Mouse (Mus musculus) limb, embryonic 12.5 days (tissue): ENCODE results near the gene 4930564D02Rik. TPM values are rescaled to one million over a fixed set of nuclear protein-coding genes. Genes with fewer than 3 reads are reported as not detected.
A peak's percentile ranks its signal among the peaks of the same experiment; 100 is the strongest.

Experiments
- ATAC-seq: fragments of 200-750 bp; cut with Nextera tagmentation; 2 replicates; pipeline ENCODE4 v1.8.0; 2017; ENCODE audit warnings: low read depth, moderate TSS enrichment; ENCODE audit not compliant: insufficient number of reproducible peaks, insufficient read depth, low FRiP score, low TSS enrichment
- H3K27ac ChIP-seq: fragments of 300-500 bp; sonication (generic); 2 replicates; pipeline ENCODE4 v1.5.1; 2016; ENCODE audit warnings: mild to moderate bottlenecking, moderate library complexity
- H3K27me3 ChIP-seq: fragments of 300-500 bp; sonication (generic); 2 replicates; pipeline ENCODE4 v1.6.1; 2016; ENCODE audit warnings: mild to moderate bottlenecking, moderate library complexity
- H3K36me3 ChIP-seq: fragments of 300-500 bp; sonication (generic); 2 replicates; pipeline ENCODE4 v1.6.1; 2016; ENCODE audit warnings: mild to moderate bottlenecking, moderate library complexity
- H3K4me1 ChIP-seq: fragments of 300-500 bp; sonication (generic); replicated peaks from 2 replicates; pipeline ENCODE4 v1.6.1; 2016
- H3K4me2 ChIP-seq: fragments of 300-500 bp; sonication (generic); 2 replicates; pipeline ENCODE4 v1.6.1; 2016; ENCODE audit warnings: mild to moderate bottlenecking, moderate library complexity
- H3K4me3 ChIP-seq: fragments of 300-500 bp; sonication (generic); replicated peaks from 2 replicates; pipeline ENCODE4 v1.5.1; 2016; ENCODE audit warnings: mild to moderate bottlenecking
- H3K9ac ChIP-seq: fragments of 300-500 bp; sonication (generic); replicated peaks from 2 replicates; pipeline ENCODE4 v1.6.1; 2016; ENCODE audit warnings: mild to moderate bottlenecking, moderate library complexity
- H3K9me3 ChIP-seq: fragments of 300-500 bp; sonication (generic); 2 replicates; pipeline ENCODE4 v1.6.1; 2016; ENCODE audit warnings: mild to moderate bottlenecking, moderate library complexity
- WGBS: fragments of 180-500 bp; shearing (Covaris S2); methylation state at CpG from one replicate; pipeline ENCODE4 v1.1.7; 2016; 5-methylcytosine and 5-hydroxymethylcytosine counted together
- polyA plus RNA-seq: library from polyadenylated mRNA; unstranded; fragments of >200 nt; fragmentation: Nextera tagmentation; extraction: Ambion mirVana; gene quantifications from 2 replicates; pipeline ENCODE4 v1.2.1, GENCODE M21; 2016

Gene 4930564D02Rik
- polyA plus RNA-seq, 1 experiment from 2014 or later = not detected

GRCm38 (mm10) chr3:105087344-105087743 is 20.7 kb downstream of the 4930564D02Rik start:
- Histone ChIP-seq H3K9me3 (no peaks in the 10 kb centered on the region), H3K36me3 (no peaks in the 10 kb centered on the region), H3K4me1 (peaks cover 11% of the 10 kb centered on the region), H3K4me2 (no peak overlapping the region), H3K27ac (peak overlapping the region; percentile 59; the same call in 1 of the 2 replicates), H3K4me3 (no peak overlapping the region), H3K9ac (no peak overlapping the region), H3K27me3 (no peaks in the 10 kb centered on the region)
- 25% methylated on average over 3 of the region's 3 CpGs for WGBS
- no peak for ATAC-seq

- 79% methylated on average over 2 of the region's 2 CpGs for WGBS
- Histone ChIP-seq H3K9ac (no peak overlapping the region), H3K27me3 (no peaks in the 10 kb centered on the region), H3K4me2 (no peak overlapping the region), H3K27ac (no peak overlapping the region), H3K4me1 (peaks cover 16% of the 10 kb centered on the region), H3K36me3 (no peaks in the 10 kb centered on the region), H3K4me3 (no peak overlapping the region), H3K9me3 (no peaks in the 10 kb centered on the region)
- ATAC-seq = no peak
Observed at GRCm38 (mm10) chr3:105088638-105089037, 22.0 kb downstream of the 4930564D02Rik start.

GRCm38 (mm10) chr3:105090147-105090546 is 23.5 kb downstream of the 4930564D02Rik start:
- no peaks in the 10 kb centered on the region for H3K36me3 ChIP-seq
- peaks cover 18% of the 10 kb centered on the region for H3K4me1 ChIP-seq
- H3K9me3 ChIP-seq = no peaks in the 10 kb centered on the region
- no peak overlapping the region for H3K9ac ChIP-seq
- no peaks in the 10 kb centered on the region for H3K27me3 ChIP-seq
- no peak overlapping the region for H3K27ac ChIP-seq
- H3K4me3 ChIP-seq = no peak overlapping the region
- WGBS = 94% methylated on average over 7 of the region's 7 CpGs
- H3K4me2 ChIP-seq = no peak overlapping the region
- no peak; the same call in 1 of the 2 replicates for ATAC-seq

DNA sequence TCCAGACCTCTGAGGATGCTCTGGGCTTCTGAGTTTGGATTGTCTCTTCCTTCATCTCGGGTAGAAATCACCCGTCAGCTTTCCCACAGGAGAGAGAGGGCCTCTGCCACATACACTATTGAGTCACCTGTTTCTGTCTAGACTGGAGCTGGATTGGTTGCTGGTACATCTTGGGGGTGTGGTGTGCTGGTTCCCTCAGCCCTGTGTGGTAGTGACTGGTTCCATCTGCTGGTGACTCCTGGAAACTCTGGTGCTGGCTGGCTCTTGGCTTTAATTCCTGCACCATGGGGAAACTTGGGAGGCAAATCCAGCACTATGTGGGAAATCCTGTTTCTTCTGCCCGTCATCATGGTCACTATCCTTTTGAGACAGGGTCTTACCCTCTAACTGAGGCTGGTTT is 24.3 kb downstream of the 4930564D02Rik start:
- Histone ChIP-seq H3K27me3 (no peaks in the 10 kb centered on the region), H3K27ac (no peak overlapping the region), H3K4me3 (no peak overlapping the region), H3K4me1 (peaks cover 18% of the 10 kb centered on the region), H3K4me2 (no peak overlapping the region), H3K9ac (no peak overlapping the region), H3K36me3 (no peaks in the 10 kb centered on the region), H3K9me3 (no peaks in the 10 kb centered on the region)
- peak; percentile 29; the same call in 1 of the 2 replicates for ATAC-seq
- WGBS = 33% methylated on average over 3 of the region's 3 CpGs

DNA sequence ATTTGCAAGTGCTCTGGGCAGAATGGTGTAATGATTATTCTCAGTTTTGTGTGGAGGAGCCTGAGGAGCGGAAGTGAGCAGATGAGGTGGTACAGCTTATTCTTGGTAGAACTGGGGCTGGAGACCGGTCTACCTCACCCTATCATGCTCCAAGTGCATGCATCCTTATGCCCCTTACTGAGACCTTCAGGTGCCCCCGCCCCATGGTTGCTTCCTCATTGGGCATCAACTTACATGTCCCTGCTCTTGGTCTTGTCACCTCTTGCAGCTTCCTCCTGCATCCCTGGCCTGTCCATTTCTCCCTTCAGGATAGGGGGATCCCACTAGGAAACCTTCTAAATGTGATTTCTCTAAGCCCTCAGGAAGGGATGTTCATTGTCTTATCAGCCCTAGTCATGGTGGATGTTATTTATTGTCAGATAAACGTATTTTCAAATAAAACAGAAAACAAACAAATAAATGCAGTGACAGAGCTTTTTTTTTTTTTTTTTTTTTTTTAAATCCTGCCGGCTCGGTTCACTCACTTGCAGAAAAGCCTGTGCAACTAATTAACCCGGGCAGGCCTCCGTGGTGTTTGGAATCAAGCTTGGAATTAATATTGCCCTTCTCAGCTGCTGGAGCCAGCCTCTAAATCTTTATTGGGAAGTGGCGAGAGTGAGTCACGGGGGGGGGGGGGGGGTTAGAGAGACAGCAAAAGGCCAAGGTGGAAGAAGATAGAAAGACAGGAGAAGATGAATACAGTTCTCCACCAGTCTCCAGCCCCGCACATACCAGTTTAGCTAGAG is 26.3 kb downstream of the 4930564D02Rik start:
- no peaks in the 10 kb centered on the region for H3K36me3 ChIP-seq
- no peak overlapping the region for H3K4me2 ChIP-seq
- no peaks in the 10 kb centered on the region for H3K9me3 ChIP-seq
- H3K27me3 ChIP-seq = no peaks in the 10 kb centered on the region
- WGBS = 45% methylated on average over 11 of the region's 11 CpGs
- no peak for ATAC-seq
- no peak overlapping the region for H3K27ac ChIP-seq
- H3K4me1 ChIP-seq = peaks cover 9% of the 10 kb centered on the region
- no peak overlapping the region for H3K9ac ChIP-seq
- no peak overlapping the region for H3K4me3 ChIP-seq

GRCm38 (mm10) chr3:105094448-105094847 is 27.8 kb downstream of the 4930564D02Rik start:
- WGBS = 59% methylated on average over 2 of the region's 2 CpGs
- Histone ChIP-seq H3K4me3 (no peak overlapping the region), H3K27ac (no peak overlapping the region), H3K9me3 (no peaks in the 10 kb centered on the region), H3K4me2 (no peak overlapping the region), H3K9ac (no peak overlapping the region), H3K36me3 (no peaks in the 10 kb centered on the region), H3K4me1 (peaks cover 9% of the 10 kb centered on the region; the same call in 1 of the 2 replicates), H3K27me3 (no peaks in the 10 kb centered on the region)
- ATAC-seq = no peak

DNA sequence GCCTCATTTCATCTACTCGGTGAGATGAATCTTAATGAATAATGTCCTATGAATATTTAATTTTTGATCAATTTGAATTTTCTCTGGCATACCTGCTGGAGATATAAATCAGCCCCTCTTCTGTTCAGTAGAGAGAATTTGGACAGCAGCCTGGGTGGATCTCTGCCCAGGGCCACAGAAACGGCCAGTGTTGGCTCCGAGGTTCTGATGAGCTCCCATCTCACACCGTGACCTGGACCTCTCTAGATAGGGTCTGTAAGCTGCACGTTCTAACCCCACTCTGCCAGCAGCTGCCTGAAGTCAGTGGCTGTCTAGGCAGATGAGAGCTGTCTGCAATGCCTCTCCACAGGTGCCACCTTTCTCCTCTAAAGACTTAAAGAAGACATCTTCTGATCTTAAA is 28.4 kb downstream of the 4930564D02Rik start:
- 86% methylated on average over 5 of the region's 5 CpGs for WGBS
- H3K4me1 ChIP-seq = peaks cover 15% of the 10 kb centered on the region; the same call in 1 of the 2 replicates
- no peaks in the 10 kb centered on the region for H3K27me3 ChIP-seq
- H3K4me3 ChIP-seq = no peak overlapping the region
- no peak overlapping the region for H3K27ac ChIP-seq
- H3K4me2 ChIP-seq = no peak overlapping the region
- no peak for ATAC-seq
- no peaks in the 10 kb centered on the region for H3K36me3 ChIP-seq
- no peaks in the 10 kb centered on the region for H3K9me3 ChIP-seq
- no peak overlapping the region for H3K9ac ChIP-seq

DNA sequence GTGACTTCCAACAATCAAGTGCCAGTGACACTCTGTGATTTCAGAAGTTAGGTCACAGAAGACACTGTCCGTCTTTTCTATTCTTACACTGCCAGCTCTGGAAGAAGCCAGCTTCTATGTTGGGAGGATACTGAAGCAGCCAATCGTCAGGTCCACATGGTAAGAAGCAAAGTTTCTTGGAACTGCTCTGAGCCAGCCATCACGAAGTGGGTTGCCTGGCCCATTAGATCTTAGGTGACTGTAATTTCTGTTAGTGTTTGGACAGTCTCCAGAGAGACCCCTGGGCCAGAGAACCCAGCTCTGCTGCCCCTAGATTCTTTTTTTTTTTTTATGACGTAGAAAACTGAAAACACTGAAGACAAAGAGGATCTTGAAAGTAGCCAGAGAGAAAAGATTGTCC is 30.9 kb downstream of the 4930564D02Rik start:
- WGBS = 82% methylated on average over 4 of the region's 4 CpGs
- Histone ChIP-seq H3K4me3 (no peak overlapping the region), H3K4me2 (no peak overlapping the region), H3K36me3 (no peaks in the 10 kb centered on the region), H3K27me3 (no peaks in the 10 kb centered on the region), H3K27ac (no peak overlapping the region), H3K4me1 (peaks cover 18% of the 10 kb centered on the region; the same call in 1 of the 2 replicates), H3K9me3 (no peaks in the 10 kb centered on the region), H3K9ac (no peak overlapping the region)
- no peak for ATAC-seq

GRCm38 (mm10) chr3:105099526-105100269 is 33.1 kb downstream of the 4930564D02Rik start:
- WGBS = 36% methylated on average over 15 of the region's 15 CpGs
- no peak overlapping the region for H3K27ac ChIP-seq

GRCm38 (mm10) chr3:105100270-105100589 is 33.6 kb downstream of the 4930564D02Rik start:
- ATAC-seq = no peak
- 78% methylated on average over 4 of the region's 4 CpGs for WGBS
- no peak overlapping the region for H3K4me3 ChIP-seq
- no peaks in the 10 kb centered on the region for H3K27me3 ChIP-seq
- no peaks in the 10 kb centered on the region for H3K36me3 ChIP-seq
- peaks cover 10% of the 10 kb centered on the region; the same call in 1 of the 2 replicates for H3K4me1 ChIP-seq
- H3K27ac ChIP-seq = no peak overlapping the region
- H3K9me3 ChIP-seq = no peaks in the 10 kb centered on the region
- H3K4me2 ChIP-seq = no peak overlapping the region
- no peak overlapping the region for H3K9ac ChIP-seq

More at GRCm38 (mm10) chr3:105099526-105100269, 33.1 kb downstream of the 4930564D02Rik start:
- ATAC-seq = no peak
- H3K27me3 ChIP-seq = no peaks in the 10 kb centered on the region
- no peak overlapping the region for H3K4me3 ChIP-seq
- H3K4me2 ChIP-seq = no peak overlapping the region
- H3K9me3 ChIP-seq = no peaks in the 10 kb centered on the region
- peaks cover 10% of the 10 kb centered on the region; the same call in 1 of the 2 replicates for H3K4me1 ChIP-seq
- H3K9ac ChIP-seq = no peak overlapping the region
- H3K36me3 ChIP-seq = no peaks in the 10 kb centered on the region

DNA sequence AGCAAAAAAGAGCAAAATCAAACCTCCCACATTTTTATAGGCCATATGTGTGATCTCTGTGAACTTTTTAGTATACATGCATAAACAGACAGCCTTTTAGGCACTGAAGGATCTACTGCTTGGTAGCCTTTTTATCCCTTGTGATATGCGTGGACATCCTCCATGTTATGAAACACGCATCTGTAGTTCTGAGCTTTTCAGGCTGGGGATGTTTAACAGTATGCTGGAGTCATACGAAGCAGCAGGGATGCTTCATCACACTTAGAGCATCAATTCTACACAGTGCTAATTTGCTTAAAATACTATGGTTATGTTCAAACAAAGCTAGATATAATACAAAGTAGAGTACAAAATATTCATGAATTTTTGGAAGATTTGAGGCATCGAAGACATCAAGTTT is 39.2 kb downstream of the 4930564D02Rik start:
- ATAC-seq = no peak
- WGBS = 89% methylated on average over 4 of the region's 4 CpGs
- Histone ChIP-seq H3K4me2 (no peak overlapping the region), H3K36me3 (no peaks in the 10 kb centered on the region), H3K9me3 (no peaks in the 10 kb centered on the region), H3K4me1 (no peaks in the 10 kb centered on the region), H3K27me3 (peaks cover 6% of the 10 kb centered on the region; the same call in 1 of the 2 replicates), H3K9ac (no peak overlapping the region), H3K4me3 (no peak overlapping the region), H3K27ac (no peak overlapping the region)
